Mouse (Mus musculus): Measurements from ENCODE around the gene Foxf2.
A peak's percentile ranks its signal among the peaks of the same experiment; 100 is the strongest.

Gene Foxf2

GRCm38 (mm10) chr13:31626183-31626801 lies 676 bp downstream of the Foxf2 start:
- DNase-seq (ENCODE audit: low spot score), result no peak

GRCm38 (mm10) chr13:31626991-31627625 lies 1.5 kb downstream of the Foxf2 start:
- no peak for DNase-seq (ENCODE audit: low spot score)

- no peak for DNase-seq (ENCODE audit: low spot score)
These were observed 2.5 kb downstream of the Foxf2 start for GRCm38 (mm10) chr13:31627864-31628690.

- DNase-seq (ENCODE audit: low spot score), result no peak
These were observed 3.1 kb downstream of the Foxf2 start for GRCm38 (mm10) chr13:31628691-31629180.

- DNase-seq (ENCODE audit: low spot score), result peak; percentile 50
These were observed 3.8 kb downstream of the Foxf2 start for GRCm38 (mm10) chr13:31629321-31629851.

GRCm38 (mm10) chr13:31630051-31630450 lies 4.4 kb downstream of the Foxf2 start:
- DNase-seq (ENCODE audit: low spot score), result no peak

GRCm38 (mm10) chr13:31630551-31630950 lies 4.9 kb downstream of the Foxf2 start:
- no peak for DNase-seq (ENCODE audit: low spot score)

- DNase-seq (ENCODE audit: low spot score), result no peak
These were observed 5.7 kb downstream of the Foxf2 start for GRCm38 (mm10) chr13:31631291-31631690.

- peak; percentile 89 for DNase-seq (ENCODE audit: low spot score)
These were observed 6.8 kb downstream of the Foxf2 start for GRCm38 (mm10) chr13:31632450-31632849.

GRCm38 (mm10) chr13:31633259-31633658 lies 7.6 kb downstream of the Foxf2 start:
- DNase-seq (ENCODE audit: low spot score), result no peak

GRCm38 (mm10) chr13:31635546-31635945 lies 9.9 kb downstream of the Foxf2 start:
- DNase-seq (ENCODE audit: low spot score), result no peak

- DNase-seq (ENCODE audit: low spot score), result no peak
These were observed 15.9 kb downstream of the Foxf2 start for GRCm38 (mm10) chr13:31641517-31641916.

- no peak for DNase-seq (ENCODE audit: low spot score)
These were observed 26.6 kb downstream of the Foxf2 start for GRCm38 (mm10) chr13:31652131-31652745.

GRCm38 (mm10) chr13:31656249-31656648 lies 30.6 kb downstream of the Foxf2 start:
- no peak for DNase-seq (ENCODE audit: low spot score)

GRCm38 (mm10) chr13:31658212-31658611 lies 32.6 kb downstream of the Foxf2 start:
- DNase-seq (ENCODE audit: low spot score), result no peak

GRCm38 (mm10) chr13:31658963-31659362 lies 33.3 kb downstream of the Foxf2 start:
- peak; percentile 78 for DNase-seq (ENCODE audit: low spot score)

GRCm38 (mm10) chr13:31661211-31661610 lies 35.6 kb downstream of the Foxf2 start:
- DNase-seq (ENCODE audit: low spot score), result no peak

GRCm38 (mm10) chr13:31665376-31665775 lies 39.8 kb downstream of the Foxf2 start:
- no peak for DNase-seq (ENCODE audit: low spot score)

- no peak for DNase-seq (ENCODE audit: low spot score)
These were observed 42.4 kb downstream of the Foxf2 start for GRCm38 (mm10) chr13:31667919-31668524.

- DNase-seq (ENCODE audit: low spot score), result no peak
These were observed 46.5 kb downstream of the Foxf2 start for GRCm38 (mm10) chr13:31672093-31672492.
